Mouse (Mus musculus) spleen, postnatal 14 days (tissue): ENCODE results near the gene Tmem179b.

Source experiments
- DNase-seq, 2 experiments: peaks; one replicate each; pipeline ENCODE4 v3.0.0; 2021 to 2022; ENCODE audit warnings: low spot score in 2 of 2

Tmem179b gene

GRCm38 (mm10) chr19:8774086-8774835 is at the start of gene Tmem179b:
TSS of gene Tmem179b (minus strand) at chr19:8774467.
- DNase-seq, result peak; percentile 95 to 98

- DNase-seq, result no peak
Measured at GRCm38 (mm10) chr19:8822696-8823095, 48.4 kb upstream of the Tmem179b start.

GRCm38 (mm10) chr19:8821146-8821545 is 46.9 kb upstream of the Tmem179b start:
- no peak for DNase-seq

- DNase-seq, result peak; percentile 33 to 40
Measured at GRCm38 (mm10) chr19:8820424-8820956, 46.2 kb upstream of the Tmem179b start.

GRCm38 (mm10) chr19:8819596-8820423 is 45.5 kb upstream of the Tmem179b start, which contains the start of gene Hnrnpul2:
TSS of gene Hnrnpul2 (plus strand) at chr19:8820010.
- peak; percentile 93 to 94 for DNase-seq

- DNase-seq, result peak; percentile 81 to 83
Measured at GRCm38 (mm10) chr19:8818801-8819595, 44.7 kb upstream of the Tmem179b start, which contains the start of gene Ttc9c. TSS of gene Ttc9c (minus strand) at chr19:8819333.

GRCm38 (mm10) chr19:8818301-8818798 is 44.1 kb upstream of the Tmem179b start:
- no peak for DNase-seq

GRCm38 (mm10) chr19:8817001-8817400 is 42.7 kb upstream of the Tmem179b start:
- DNase-seq, result no peak

- no peak for DNase-seq
Measured at GRCm38 (mm10) chr19:8815812-8816211, 41.5 kb upstream of the Tmem179b start.

GRCm38 (mm10) chr19:8806810-8807209 is 32.5 kb upstream of the Tmem179b start:
- no peak for DNase-seq

- no peak for DNase-seq
Measured at GRCm38 (mm10) chr19:8803879-8804660, 29.8 kb upstream of the Tmem179b start.

GRCm38 (mm10) chr19:8803204-8803780 is 29.0 kb upstream of the Tmem179b start:
- no peak for DNase-seq

- peak; percentile 80 to 83 for DNase-seq
Measured at GRCm38 (mm10) chr19:8802130-8802821, 28.0 kb upstream of the Tmem179b start, which contains the start of gene Zbtb3. TSS of gene Zbtb3 (plus strand) at chr19:8802555.

- DNase-seq, result no peak
Measured at GRCm38 (mm10) chr19:8798947-8799315, 24.7 kb upstream of the Tmem179b start.

- DNase-seq, result peak; percentile 73 to 79
Measured at GRCm38 (mm10) chr19:8798264-8798946, 24.1 kb upstream of the Tmem179b start, which contains the start of gene Polr2g. TSS of gene Polr2g (minus strand) at chr19:8798577.

GRCm38 (mm10) chr19:8790171-8790570 is 15.9 kb upstream of the Tmem179b start:
- DNase-seq, result no peak

GRCm38 (mm10) chr19:8789171-8789570 is 14.9 kb upstream of the Tmem179b start:
- no peak for DNase-seq

GRCm38 (mm10) chr19:8788521-8788920 is 14.3 kb upstream of the Tmem179b start:
- no peak for DNase-seq
